Mouse (Mus musculus) forebrain, embryonic 10.5 days (tissue): ENCODE data around the gene Mmp9. TPM values are rescaled to one million over a fixed set of nuclear protein-coding genes. Genes with fewer than 3 reads are reported as not detected.

ENCODE experiments used
- DNase-seq: peaks from one replicate; pipeline ENCODE4 v3.0.0-alpha.2; 2017; ENCODE audit warnings: low spot score; ENCODE audit errors: extremely low spot score
- H3K27ac ChIP-seq: fragments of 300-500 bp; sonication (generic); 2 replicates; pipeline ENCODE4 v1.5.1; 2016; ENCODE audit warnings: mild to moderate bottlenecking
- H3K27me3 ChIP-seq: fragments of 300-500 bp; sonication (generic); 2 replicates; pipeline ENCODE4 v1.6.1; 2016; ENCODE audit warnings: mild to moderate bottlenecking; ENCODE audit not compliant: poor library complexity, severe bottlenecking
- H3K36me3 ChIP-seq: fragments of 300-500 bp; sonication (generic); replicated peaks from 2 replicates; pipeline ENCODE4 v1.6.1; 2016; ENCODE audit warnings: mild to moderate bottlenecking, moderate library complexity
- H3K4me1 ChIP-seq: fragments of 300-500 bp; sonication (generic); 2 replicates; pipeline ENCODE4 v1.6.1; 2016
- H3K4me3 ChIP-seq: fragments of 300-500 bp; sonication (generic); 2 replicates; pipeline ENCODE4 v1.5.1; 2016; ENCODE audit warnings: mild to moderate bottlenecking, moderate library complexity
- H3K9me3 ChIP-seq: fragments of 300-500 bp; sonication (generic); 2 replicates; pipeline ENCODE4 v1.6.1; 2016; ENCODE audit warnings: mild to moderate bottlenecking, moderate library complexity
- WGBS: fragments of 180-500 bp; shearing (Covaris S2); methylation state at CpG from one replicate; pipeline ENCODE4 v1.1.7; 2016; 5-methylcytosine and 5-hydroxymethylcytosine counted together
- polyA plus RNA-seq: library from polyadenylated mRNA; unstranded; fragments of >200 nt; fragmentation: Nextera tagmentation; extraction: Ambion mirVana; gene quantifications from 2 replicates; pipeline ENCODE4 v1.2.1, GENCODE M21; 2016

Mmp9 gene
- polyA plus RNA-seq, 1 experiment from 2014 or later, result 0.45 TPM

DNA sequence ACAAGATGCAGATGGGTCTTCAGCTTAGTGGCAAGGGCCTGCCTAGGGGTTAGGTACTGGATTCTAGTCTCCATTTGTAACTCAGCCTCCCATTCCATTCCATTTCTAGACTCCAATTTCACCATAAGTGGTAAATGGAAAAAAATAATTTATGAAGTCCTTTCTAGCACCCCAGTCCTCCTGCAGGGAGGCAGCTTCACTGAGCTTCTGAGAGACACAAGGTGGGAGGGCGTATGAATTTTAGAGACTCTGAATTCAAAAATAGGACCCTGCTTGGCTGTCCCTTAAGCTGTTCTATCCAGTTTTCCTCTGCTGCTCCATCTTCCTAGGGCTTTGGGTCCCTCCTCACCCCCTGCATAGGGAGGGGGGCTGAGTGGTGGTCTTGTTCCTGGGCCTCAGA lies 24.4 kb downstream of the Mmp9 start:
- 84% methylated on average over 1 of the region's 1 CpGs for WGBS

DNA sequence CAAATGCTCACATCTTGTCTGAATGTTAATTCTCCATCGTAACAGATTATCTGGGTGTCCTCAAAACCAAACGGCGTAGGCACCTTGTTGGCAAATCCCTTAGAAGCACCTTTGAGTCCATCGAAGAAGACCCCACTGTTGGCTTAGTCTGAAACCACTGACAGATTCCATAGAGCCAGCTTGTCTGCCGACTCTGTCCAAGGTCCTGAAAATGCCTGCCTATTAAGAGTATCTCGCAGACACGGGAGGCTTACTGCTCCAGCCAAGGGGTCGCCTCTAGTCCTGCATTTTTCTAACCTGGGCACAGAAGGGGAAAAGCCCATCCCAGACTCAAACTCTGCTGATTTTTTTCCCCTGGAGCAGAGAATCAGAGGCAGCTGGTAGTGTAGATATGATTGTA lies 25.8 kb downstream of the Mmp9 start:
- peak; percentile 61 for DNase-seq
- Histone ChIP-seq H3K27me3 (peaks cover 90% of the 10 kb centered on the region), H3K4me3 (no peak overlapping the region), H3K4me1 (peaks cover 70% of the 10 kb centered on the region), H3K36me3 (no peaks in the 10 kb centered on the region), H3K9me3 (no peaks in the 10 kb centered on the region), H3K27ac (no peak overlapping the region)
- 21% methylated on average over 8 of the region's 8 CpGs for WGBS

More for the DNA sequence above, 24.4 kb downstream of the Mmp9 start:
- no peaks in the 10 kb centered on the region for H3K36me3 ChIP-seq
- no peak overlapping the region for H3K27ac ChIP-seq
- peaks cover 76% of the 10 kb centered on the region for H3K27me3 ChIP-seq
- H3K9me3 ChIP-seq, result no peaks in the 10 kb centered on the region
- peaks cover 70% of the 10 kb centered on the region for H3K4me1 ChIP-seq
- no peak for DNase-seq
- H3K4me3 ChIP-seq, result peak overlapping the region; percentile 26; the same call in 1 of the 2 replicates

DNA sequence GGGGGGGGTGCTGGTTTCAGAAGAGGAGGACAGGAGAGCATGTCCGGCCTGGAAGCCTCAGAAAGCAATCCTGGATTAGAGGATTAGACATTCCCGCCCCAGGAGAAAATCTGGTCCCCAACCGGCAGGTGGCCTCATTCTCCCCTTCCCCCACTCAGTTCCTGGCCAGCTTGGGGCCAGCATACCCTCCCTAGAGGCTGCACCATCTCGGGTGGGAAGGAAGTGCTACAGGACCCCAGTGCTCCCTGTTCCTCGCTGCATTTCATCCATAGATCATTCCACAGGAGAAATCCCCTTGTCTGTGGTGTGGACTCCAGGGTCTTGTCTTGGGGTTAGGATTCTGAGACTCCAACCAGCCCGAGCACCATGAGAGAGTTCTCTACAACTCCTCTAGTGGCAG lies 26.6 kb downstream of the Mmp9 start:
- no peaks in the 10 kb centered on the region for H3K9me3 ChIP-seq
- DNase-seq, result no peak
- peaks cover 64% of the 10 kb centered on the region for H3K4me1 ChIP-seq
- peaks cover 97% of the 10 kb centered on the region for H3K27me3 ChIP-seq
- no peaks in the 10 kb centered on the region for H3K36me3 ChIP-seq
- peak overlapping the region; percentile 52 for H3K4me3 ChIP-seq
- WGBS, result 2% methylated on average over 6 of the region's 6 CpGs
- H3K27ac ChIP-seq, result no peak overlapping the region

DNA sequence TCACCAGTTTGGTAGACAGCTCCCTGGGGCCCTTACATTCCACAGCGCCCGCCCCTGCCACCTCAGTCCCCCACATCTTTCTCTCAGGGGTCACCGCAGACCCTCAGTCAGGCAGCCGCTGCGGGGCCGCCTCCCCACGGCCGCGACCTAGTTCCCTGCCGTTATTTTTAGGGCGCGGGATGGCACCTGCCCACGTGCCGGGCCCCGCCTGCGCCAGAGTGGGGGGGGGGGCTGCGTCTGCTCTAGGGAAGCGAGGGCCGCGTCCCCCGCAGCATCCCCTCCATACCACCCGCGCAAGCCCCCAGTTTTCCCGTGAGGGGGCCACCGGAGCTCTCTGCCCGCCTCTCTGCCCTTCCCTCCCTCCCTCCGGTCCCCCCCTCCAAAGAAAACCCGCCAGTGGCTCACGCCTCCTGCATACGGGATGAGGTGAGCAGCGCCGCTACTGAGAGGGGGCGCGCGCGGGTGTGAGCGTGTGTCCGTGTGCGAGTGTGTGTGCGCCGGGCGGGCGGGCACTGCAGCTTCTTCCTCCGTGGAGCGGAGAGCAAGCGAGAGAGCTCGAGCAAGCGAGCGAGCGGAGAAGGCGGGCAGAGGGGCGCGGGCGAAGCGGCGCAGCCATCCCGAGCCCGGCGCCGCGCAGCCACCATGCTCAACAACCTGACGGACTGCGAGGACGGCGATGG lies 27.3 kb downstream of the Mmp9 start:
- Histone ChIP-seq H3K4me3 (peak overlapping the region; percentile 52), H3K27me3 (peaks cover 97% of the 10 kb centered on the region), H3K36me3 (no peaks in the 10 kb centered on the region), H3K4me1 (peaks cover 64% of the 10 kb centered on the region), H3K9me3 (no peaks in the 10 kb centered on the region), H3K27ac (no peak overlapping the region; the same call in 1 of the 2 replicates)
- WGBS, result under 1% methylated on average over 65 of the region's 65 CpGs
- no peak for DNase-seq

DNA sequence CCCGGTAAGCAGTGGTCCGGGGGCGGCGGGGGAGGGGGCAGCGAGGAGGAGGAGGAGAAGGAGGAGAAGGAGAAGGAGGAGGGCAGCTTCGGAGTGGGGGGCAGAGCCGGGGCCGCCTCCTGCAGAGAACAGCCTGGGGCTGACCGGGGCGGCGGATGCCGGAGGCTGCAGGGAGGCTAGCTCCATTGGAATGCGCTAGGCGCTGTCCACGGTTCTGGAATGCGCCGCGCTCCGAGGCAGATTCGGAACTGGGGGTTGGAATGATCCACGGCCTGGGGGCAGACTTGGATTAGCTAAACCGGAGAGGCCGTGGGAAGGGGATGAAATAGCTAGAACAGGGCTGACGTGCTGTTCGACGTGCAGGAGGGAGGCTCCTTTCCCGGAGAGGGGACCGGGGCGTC lies 27.9 kb downstream of the Mmp9 start:
- H3K27me3 ChIP-seq, result peaks cover 97% of the 10 kb centered on the region
- H3K4me1 ChIP-seq, result peaks cover 64% of the 10 kb centered on the region
- peak; percentile 79 for DNase-seq
- H3K4me3 ChIP-seq, result peak overlapping the region; percentile 52
- 1% methylated on average over 29 of the region's 29 CpGs for WGBS
- H3K27ac ChIP-seq, result no peak overlapping the region
- no peaks in the 10 kb centered on the region for H3K9me3 ChIP-seq
- H3K36me3 ChIP-seq, result no peaks in the 10 kb centered on the region

DNA sequence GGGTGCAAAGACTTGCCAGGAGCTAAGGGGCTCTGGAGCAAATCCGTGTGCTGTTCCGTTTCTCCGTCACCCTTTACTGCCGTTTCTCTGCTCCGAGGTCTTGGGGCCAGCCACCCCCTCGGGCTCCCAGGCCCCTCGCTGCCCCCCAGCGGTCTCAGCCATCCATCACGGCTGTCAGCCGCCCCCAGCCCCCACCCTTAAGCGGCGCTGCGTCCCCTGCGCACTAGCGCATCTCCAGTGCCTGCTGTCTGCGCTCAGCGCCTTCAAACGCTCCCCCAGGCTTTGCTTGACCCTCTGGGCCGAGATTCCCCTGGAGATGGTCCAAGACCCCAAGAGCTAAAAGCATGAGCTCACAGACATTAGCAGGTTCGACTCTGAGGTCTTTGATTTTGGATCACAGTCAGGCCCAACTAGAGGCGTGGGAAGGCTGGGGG lies 28.8 kb downstream of the Mmp9 start:
- Histone ChIP-seq H3K9me3 (no peaks in the 10 kb centered on the region), H3K27ac (no peak overlapping the region), H3K4me1 (peaks cover 55% of the 10 kb centered on the region), H3K27me3 (peaks cover 94% of the 10 kb centered on the region), H3K4me3 (no peak overlapping the region), H3K36me3 (no peaks in the 10 kb centered on the region)
- DNase-seq, result no peak
- 2% methylated on average over 21 of the region's 21 CpGs for WGBS

DNA sequence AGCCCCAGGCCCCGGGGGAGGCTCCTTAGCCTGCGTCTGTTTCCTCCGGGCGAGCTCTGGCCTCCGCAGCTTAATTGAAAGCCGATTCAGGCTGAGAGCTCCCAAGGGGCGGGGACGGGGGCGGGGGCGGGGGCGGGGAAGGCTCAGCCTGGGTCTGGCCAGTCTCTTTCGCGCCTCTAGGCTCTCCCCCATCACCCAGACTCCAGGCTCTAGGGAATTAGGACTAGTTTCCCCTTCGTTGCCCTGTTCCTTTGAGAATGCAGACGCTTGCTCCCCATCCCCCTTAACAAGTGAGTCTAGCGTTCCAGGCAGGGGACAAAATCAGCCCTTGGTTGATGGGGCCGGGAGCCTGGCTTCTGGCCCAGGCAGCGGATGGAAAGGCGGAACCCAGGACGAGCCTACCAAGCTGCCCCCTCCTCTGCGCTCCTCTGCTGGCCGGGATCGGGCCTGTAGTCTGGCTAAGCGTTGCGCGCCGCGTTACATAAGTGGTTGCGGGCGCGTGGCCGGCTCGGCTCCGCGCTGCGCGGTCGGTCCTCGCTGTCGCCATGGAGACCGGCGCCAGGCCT lies 30.1 kb downstream of the Mmp9 start:
- Histone ChIP-seq H3K4me1 (peaks cover 45% of the 10 kb centered on the region), H3K4me3 (peak overlapping the region; percentile 47), H3K27me3 (peaks cover 81% of the 10 kb centered on the region), H3K27ac (peak overlapping the region; percentile 25; the same call in 1 of the 2 replicates), H3K9me3 (no peaks in the 10 kb centered on the region), H3K36me3 (no peaks in the 10 kb centered on the region)
- WGBS, result under 1% methylated on average over 42 of the region's 42 CpGs
- peak; percentile 46 for DNase-seq

DNA sequence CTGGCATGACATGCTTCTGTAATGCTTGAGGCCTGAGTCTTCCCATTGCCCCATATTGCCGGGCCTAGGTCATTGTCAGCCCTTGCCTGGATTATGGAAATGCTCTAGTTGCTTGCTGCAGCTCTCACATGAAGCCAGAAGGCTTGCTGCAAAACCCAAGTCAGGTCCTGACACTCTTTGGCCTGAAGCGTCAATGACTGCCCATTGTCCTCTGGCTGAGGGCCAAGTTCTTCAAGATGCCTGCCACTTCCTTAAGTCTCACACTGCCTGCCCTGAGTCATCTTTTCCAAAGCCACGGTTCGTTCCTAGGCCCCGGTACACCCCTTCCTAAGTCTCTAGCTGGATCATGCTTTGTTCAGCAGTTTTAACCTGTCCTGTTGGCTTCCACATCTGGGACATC lies 32.1 kb downstream of the Mmp9 start:
- H3K4me3 ChIP-seq, result no peak overlapping the region
- no peak for DNase-seq
- peaks cover 61% of the 10 kb centered on the region for H3K27me3 ChIP-seq
- H3K36me3 ChIP-seq, result no peaks in the 10 kb centered on the region
- H3K4me1 ChIP-seq, result peaks cover 39% of the 10 kb centered on the region
- H3K9me3 ChIP-seq, result no peaks in the 10 kb centered on the region
- 83% methylated on average over 5 of the region's 5 CpGs for WGBS
- no peak overlapping the region for H3K27ac ChIP-seq

DNA sequence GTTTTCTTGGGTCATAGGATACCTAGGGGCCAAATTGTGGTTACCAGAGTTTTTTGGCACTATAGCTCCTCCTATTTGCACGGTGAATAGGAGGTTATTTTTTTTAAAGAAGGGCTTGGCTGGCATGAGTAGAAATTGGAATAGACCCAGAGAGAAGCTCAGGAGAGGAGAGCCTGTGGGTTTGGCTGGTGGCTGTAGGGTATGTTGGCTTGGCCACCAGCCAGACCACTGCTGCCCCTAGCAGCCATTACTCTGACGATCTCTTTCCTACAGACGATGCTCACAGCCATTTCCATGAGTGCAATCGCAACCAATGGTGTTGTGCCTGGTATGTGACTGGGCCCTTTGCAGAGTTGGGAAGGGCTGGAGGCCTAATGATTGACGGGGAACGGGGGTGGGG lies 35.0 kb downstream of the Mmp9 start:
- Histone ChIP-seq H3K27me3 (peaks cover 33% of the 10 kb centered on the region), H3K4me1 (peaks cover 9% of the 10 kb centered on the region), H3K27ac (no peak overlapping the region), H3K4me3 (no peak overlapping the region), H3K9me3 (no peaks in the 10 kb centered on the region), H3K36me3 (no peaks in the 10 kb centered on the region)
- DNase-seq, result no peak
- 87% methylated on average over 6 of the region's 6 CpGs for WGBS

DNA sequence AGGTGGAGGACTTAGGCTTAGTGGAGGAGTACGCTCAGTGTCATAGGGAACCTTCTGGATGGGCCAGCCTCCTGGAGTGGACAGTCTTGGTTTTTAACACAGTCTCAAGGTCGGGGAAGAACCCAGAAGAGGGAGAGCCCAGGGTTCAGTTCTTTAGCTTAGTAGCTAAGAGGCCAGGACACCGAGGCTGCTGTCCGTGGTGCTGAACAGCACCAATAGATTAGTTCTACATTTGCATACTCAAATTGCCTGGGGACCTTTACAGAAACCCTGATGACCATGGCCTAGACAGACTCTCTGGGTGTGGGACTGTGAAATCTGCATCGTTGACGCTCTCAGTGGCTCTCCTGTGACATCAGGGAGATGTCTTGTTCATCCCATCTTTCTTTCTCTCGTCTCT lies 39.2 kb downstream of the Mmp9 start:
- 0 out of 2 replicates have a peak, but pooled peaks cover 6% of the 10 kb centered on the region for H3K27me3 ChIP-seq
- 22% methylated on average over 7 of the region's 7 CpGs for WGBS
- DNase-seq, result peak; percentile 62
- peaks cover 4% of the 10 kb centered on the region; the same call in 1 of the 2 replicates for H3K4me1 ChIP-seq
- H3K4me3 ChIP-seq, result no peak overlapping the region
- H3K27ac ChIP-seq, result no peak overlapping the region
- no peaks in the 10 kb centered on the region for H3K9me3 ChIP-seq
- no peaks in the 10 kb centered on the region for H3K36me3 ChIP-seq

DNA sequence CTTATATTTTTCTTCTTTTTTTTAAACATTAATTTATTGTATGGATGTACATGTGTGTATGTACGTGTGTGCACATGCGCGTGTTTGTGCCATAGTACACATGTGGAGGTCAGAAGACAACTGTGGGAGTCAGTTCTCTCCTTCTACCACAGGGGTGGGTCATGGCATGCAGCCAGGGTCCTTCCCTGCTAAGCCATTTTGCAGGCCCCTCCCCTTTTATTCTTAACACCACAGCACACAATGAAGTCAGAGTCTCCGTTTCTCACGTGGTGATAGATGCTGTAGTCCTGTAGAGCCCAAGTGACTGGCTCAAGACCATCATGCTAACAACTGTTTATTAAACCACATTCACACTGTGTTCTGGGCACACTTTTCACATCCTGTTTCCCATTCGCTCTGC lies 45.4 kb downstream of the Mmp9 start:
- no peak overlapping the region for H3K27ac ChIP-seq
- H3K9me3 ChIP-seq, result no peaks in the 10 kb centered on the region
- no peak for DNase-seq
- H3K4me3 ChIP-seq, result no peak overlapping the region
- H3K4me1 ChIP-seq, result peaks cover 6% of the 10 kb centered on the region
- H3K27me3 ChIP-seq, result 0 out of 2 replicates have a peak, but pooled peaks cover 6% of the 10 kb centered on the region
- no peaks in the 10 kb centered on the region for H3K36me3 ChIP-seq
- WGBS, result 85% methylated on average over 6 of the region's 6 CpGs

DNA sequence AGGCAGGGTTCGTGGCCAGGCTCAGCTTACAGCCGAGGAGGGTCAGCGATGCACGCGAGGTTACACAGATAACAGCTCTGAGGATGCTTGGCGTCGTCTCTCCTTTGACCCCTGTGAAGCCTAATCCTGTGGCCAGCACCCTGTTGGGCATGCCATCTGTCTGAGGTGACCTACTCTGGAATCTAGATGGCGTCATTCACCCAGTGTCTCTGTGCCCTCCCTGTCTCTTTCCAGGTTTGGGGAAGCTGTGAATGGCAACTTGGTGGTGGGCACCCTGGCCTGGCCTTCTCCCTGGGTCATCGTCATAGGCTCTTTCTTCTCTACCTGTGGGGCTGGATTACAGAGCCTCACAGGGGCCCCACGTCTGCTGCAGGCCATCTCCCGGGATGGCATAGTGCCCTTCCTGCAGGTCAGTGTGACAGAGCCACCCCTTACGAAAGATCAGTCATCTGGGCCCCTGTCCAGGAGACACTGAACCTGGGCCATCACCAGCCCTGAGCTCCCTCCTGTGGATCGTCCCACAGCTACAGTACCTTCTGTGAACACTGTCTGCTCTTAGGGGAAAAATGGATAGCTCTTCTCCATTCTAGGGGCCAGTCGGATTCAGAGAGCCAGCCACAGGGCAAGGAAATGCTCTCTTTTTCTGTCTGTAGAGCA lies 45.9 kb downstream of the Mmp9 start:
- no peaks in the 10 kb centered on the region for H3K36me3 ChIP-seq
- H3K27ac ChIP-seq, result no peak overlapping the region
- H3K27me3 ChIP-seq, result 0 out of 2 replicates have a peak, but pooled peaks cover 5% of the 10 kb centered on the region
- no peak for DNase-seq
- H3K9me3 ChIP-seq, result no peaks in the 10 kb centered on the region
- H3K4me1 ChIP-seq, result peaks cover 10% of the 10 kb centered on the region
- no peak overlapping the region for H3K4me3 ChIP-seq
- WGBS, result 80% methylated on average over 14 of the region's 14 CpGs

DNA sequence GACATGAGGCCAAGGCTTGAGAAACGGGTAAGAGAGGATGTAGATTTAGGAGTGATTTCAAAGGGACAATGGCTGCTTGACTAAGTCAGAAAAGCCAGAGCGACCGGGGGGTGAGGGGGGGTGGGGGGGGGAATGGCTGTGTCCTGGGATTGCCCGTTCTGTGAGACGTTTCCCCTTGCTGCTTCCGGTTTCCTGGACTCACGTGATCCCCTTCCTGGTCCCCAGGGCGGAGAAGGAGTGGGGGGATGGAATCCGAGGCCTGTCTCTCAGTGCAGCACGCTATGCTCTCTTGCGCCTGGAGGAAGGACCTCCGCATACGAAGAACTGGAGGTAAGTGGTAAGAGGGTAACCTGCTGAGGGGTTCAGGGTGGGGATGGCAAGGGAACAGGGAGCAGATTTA lies 48.2 kb downstream of the Mmp9 start:
- WGBS, result 68% methylated on average over 13 of the region's 13 CpGs
- no peak for DNase-seq
- Histone ChIP-seq H3K9me3 (no peaks in the 10 kb centered on the region), H3K27me3 (peaks cover 8% of the 10 kb centered on the region; the same call in 1 of the 2 replicates), H3K36me3 (no peaks in the 10 kb centered on the region), H3K4me1 (peaks cover 10% of the 10 kb centered on the region), H3K4me3 (no peak overlapping the region), H3K27ac (no peak overlapping the region)
